Mouse (Mus musculus): ENCODE data around the gene Galnt18.

The Galnt18 gene

GRCm38 (mm10) chr7:111779504-111780242 lies at the start of gene Galnt18:
TSS of gene Galnt18 (minus strand) at chr7:111779977.
- in situ Hi-C loops (cut with MboI; ENCODE audit: low sequenced_read_pairs), result loop anchor here (10.0 kb wide), 1 partner anchor 185 kb away; no protein-coding TSS in a partner anchor

GRCm38 (mm10) chr7:111827337-111827736 lies 47.6 kb upstream of the Galnt18 start:
- in situ Hi-C loops (cut with MboI; ENCODE audit: low sequenced_read_pairs), result no loop called here

GRCm38 (mm10) chr7:111813093-111813492 lies 33.3 kb upstream of the Galnt18 start:
- in situ Hi-C loops (cut with MboI; ENCODE audit: low sequenced_read_pairs), result no loop called here

GRCm38 (mm10) chr7:111811036-111811435 lies 31.3 kb upstream of the Galnt18 start:
- in situ Hi-C loops (cut with MboI; ENCODE audit: low sequenced_read_pairs), result no loop called here

GRCm38 (mm10) chr7:111809796-111810195 lies 30.0 kb upstream of the Galnt18 start:
- in situ Hi-C loops (cut with MboI; ENCODE audit: low sequenced_read_pairs), result no loop called here

- in situ Hi-C loops (cut with MboI; ENCODE audit: low sequenced_read_pairs), result no loop called here
These were observed 26.3 kb upstream of the Galnt18 start for GRCm38 (mm10) chr7:111806083-111806482.

- in situ Hi-C loops (cut with MboI; ENCODE audit: low sequenced_read_pairs), result no loop called here
These were observed 24.9 kb upstream of the Galnt18 start for GRCm38 (mm10) chr7:111804646-111805045.

- in situ Hi-C loops (cut with MboI; ENCODE audit: low sequenced_read_pairs), result no loop called here
These were observed 21.0 kb upstream of the Galnt18 start for GRCm38 (mm10) chr7:111800785-111801184.

GRCm38 (mm10) chr7:111800120-111800519 lies 20.3 kb upstream of the Galnt18 start:
- in situ Hi-C loops (cut with MboI; ENCODE audit: low sequenced_read_pairs), result no loop called here

- in situ Hi-C loops (cut with MboI; ENCODE audit: low sequenced_read_pairs), result no loop called here
These were observed 19.2 kb upstream of the Galnt18 start for GRCm38 (mm10) chr7:111799021-111799420.

GRCm38 (mm10) chr7:111797337-111798010 lies 17.7 kb upstream of the Galnt18 start:
- in situ Hi-C loops (cut with MboI; ENCODE audit: low sequenced_read_pairs), result no loop called here

GRCm38 (mm10) chr7:111795059-111795458 lies 15.3 kb upstream of the Galnt18 start:
- in situ Hi-C loops (cut with MboI; ENCODE audit: low sequenced_read_pairs), result no loop called here

GRCm38 (mm10) chr7:111792154-111792553 lies 12.4 kb upstream of the Galnt18 start:
- in situ Hi-C loops (cut with MboI; ENCODE audit: low sequenced_read_pairs), result no loop called here

- in situ Hi-C loops (cut with MboI; ENCODE audit: low sequenced_read_pairs), result no loop called here
These were observed 11.6 kb upstream of the Galnt18 start for GRCm38 (mm10) chr7:111791347-111791746.

- in situ Hi-C loops (cut with MboI; ENCODE audit: low sequenced_read_pairs), result loop anchor here (10.0 kb wide), 1 partner anchor 177 kb away; no protein-coding TSS in a partner anchor
These were observed 8.1 kb upstream of the Galnt18 start for GRCm38 (mm10) chr7:111787921-111788320.

- in situ Hi-C loops (cut with MboI; ENCODE audit: low sequenced_read_pairs), result loop anchor here (10.0 kb wide), 1 partner anchor 179 kb away; no protein-coding TSS in a partner anchor
These were observed 5.7 kb upstream of the Galnt18 start for GRCm38 (mm10) chr7:111785478-111785877.

GRCm38 (mm10) chr7:111782126-111782525 lies 2.3 kb upstream of the Galnt18 start:
- in situ Hi-C loops (cut with MboI; ENCODE audit: low sequenced_read_pairs), result loop anchor here (10.0 kb wide), 1 partner anchor 183 kb away; no protein-coding TSS in a partner anchor

GRCm38 (mm10) chr7:111781316-111781715 lies 1.5 kb upstream of the Galnt18 start:
- in situ Hi-C loops (cut with MboI; ENCODE audit: low sequenced_read_pairs), result loop anchor here (10.0 kb wide), 1 partner anchor 183 kb away; no protein-coding TSS in a partner anchor

- in situ Hi-C loops (cut with MboI; ENCODE audit: low sequenced_read_pairs), result no loop called here
These were observed 831 bp downstream of the Galnt18 start for GRCm38 (mm10) chr7:111778789-111779503.

- in situ Hi-C loops (cut with MboI; ENCODE audit: low sequenced_read_pairs), result no loop called here
These were observed 1.6 kb downstream of the Galnt18 start for GRCm38 (mm10) chr7:111778212-111778611.

GRCm38 (mm10) chr7:111777186-111777585 lies 2.6 kb downstream of the Galnt18 start:
- in situ Hi-C loops (cut with MboI; ENCODE audit: low sequenced_read_pairs), result no loop called here
